Mouse (Mus musculus) MEL (cell line): ENCODE measurements at regions not wholly inside any gene's neighbourhood (a gene's known extent, or its start where the extent isn't known, plus 50 kb on each side); places are given as distances from the start of the nearest gene placed in this dataset.

ENCODE experiments used
- DNase-seq: peaks from one replicate; pipeline ENCODE4 v3.0.0; 2011; ENCODE audit warnings: low read depth, low spot score
- H3K27ac ChIP-seq: 2 replicates; pipeline ENCODE4 v1.5.1; 2012; ENCODE audit warnings: low read depth, mild to moderate bottlenecking, control low read depth, low read length, moderate library complexity; ENCODE audit not compliant: control insufficient read depth
- H3K27me3 ChIP-seq, 2 experiments: fragments of 150-350 bp in 1 of 2; sonication (generic) in 1 of 2; 2 replicates each; pipeline ENCODE4 v1.6.1; 2012; ENCODE audit warnings: low read length in 2 of 2, mild to moderate bottlenecking in 2 of 2, improper control_type of control experiment in 1 of 2, moderate library complexity in 1 of 2; ENCODE audit not compliant: insufficient read depth in 2 of 2, control insufficient read depth in 1 of 2
- H3K36me3 ChIP-seq, 2 experiments: 2 replicates each; pipeline ENCODE4 v1.6.1; 2012 to 2014; ENCODE audit warnings: low read length in 2 of 2, improper control_type of control experiment in 1 of 2, inconsistent platforms in 1 of 2, mild to moderate bottlenecking in 1 of 2; ENCODE audit not compliant: insufficient read depth in 2 of 2, control insufficient read depth in 1 of 2
- H3K4me1 ChIP-seq, 2 experiments: fragments of 150-350 bp in 1 of 2; sonication (generic) in 1 of 2; 2 replicates each; pipeline ENCODE4 v1.6.1; 2012; ENCODE audit warnings: low read length in 2 of 2, improper control_type of control experiment in 1 of 2, mild to moderate bottlenecking in 1 of 2; ENCODE audit not compliant: insufficient read depth in 2 of 2, control insufficient read depth in 1 of 2
- H3K4me3 ChIP-seq, 2 experiments: fragments of 150-350 bp in 1 of 2; sonication (generic) in 1 of 2; 2 replicates each; pipeline ENCODE4 v1.5.1; 2012; ENCODE audit warnings: low read depth in 2 of 2, low read length in 2 of 2, mild to moderate bottlenecking in 2 of 2, moderate library complexity in 2 of 2, control low read depth in 1 of 2, improper control_type of control experiment in 1 of 2; ENCODE audit not compliant: control insufficient read depth in 1 of 2, insufficient read depth in 1 of 2
- H3K79me2 ChIP-seq: 2 replicates; pipeline ENCODE4 v1.6.1; 2012; ENCODE audit warnings: mild to moderate bottlenecking, low read length, moderate library complexity; ENCODE audit not compliant: control insufficient read depth, poor library complexity, insufficient read depth
- H3K9ac ChIP-seq: 2 replicates; pipeline ENCODE4 v1.6.1; 2012; ENCODE audit warnings: low read depth, mild to moderate bottlenecking, control low read depth, low read length, moderate library complexity; ENCODE audit not compliant: control insufficient read depth, poor library complexity, severe bottlenecking
- H3K9me3 ChIP-seq: fragments of 150-350 bp; sonication (generic); replicated peaks from 2 replicates; pipeline ENCODE4 v1.6.1; 2012; ENCODE audit warnings: mild to moderate bottlenecking, low read length, improper control_type of control experiment, moderate library complexity; ENCODE audit not compliant: insufficient read depth
- BHLHE40 ChIP-seq: IDR thresholded peaks from 2 replicates; pipeline ENCODE4 v1.6.1; 2012; ENCODE audit warnings: low read depth, mild to moderate bottlenecking, inconsistent platforms, low read length, improper control_type of control experiment, borderline replicate concordance
- CHD1 ChIP-seq: IDR thresholded peaks from 2 replicates; pipeline ENCODE4 v1.6.1; 2012; ENCODE audit warnings: low read depth, mild to moderate bottlenecking, inconsistent platforms, low read length, improper control_type of control experiment
- ETS1 ChIP-seq: IDR thresholded peaks from 2 replicates; pipeline ENCODE4 v1.6.1; 2012; ENCODE audit warnings: low read depth, mild to moderate bottlenecking, inconsistent platforms, low read length, improper control_type of control experiment, moderate library complexity
- MAX ChIP-seq: IDR thresholded peaks from 2 replicates; pipeline ENCODE4 v1.6.1; 2011; ENCODE audit warnings: low read length, improper control_type of control experiment
- MAZ ChIP-seq: IDR thresholded peaks from 2 replicates; pipeline ENCODE4 v1.6.1; 2012; ENCODE audit warnings: low read depth, mild to moderate bottlenecking, inconsistent platforms, low read length, improper control_type of control experiment
- MEF2A ChIP-seq: IDR thresholded peaks from 2 replicates; pipeline ENCODE4 v1.6.1; 2014; ENCODE audit warnings: low read depth, mild to moderate bottlenecking, inconsistent platforms, low read length, improper control_type of control experiment; ENCODE audit not compliant: poor library complexity, insufficient replicate concordance, severe bottlenecking; ENCODE audit errors: extremely low read depth
- MYC ChIP-seq: IDR thresholded peaks from 2 replicates; pipeline ENCODE4 v1.6.1; 2011; ENCODE audit warnings: low read depth, mild to moderate bottlenecking, low read length, improper control_type of control experiment, moderate library complexity
- SIN3A ChIP-seq: IDR thresholded peaks from 2 replicates; pipeline ENCODE4 v1.6.1; 2012; ENCODE audit warnings: low read length, improper control_type of control experiment, inconsistent platforms
- TAL1 ChIP-seq: IDR thresholded peaks from 2 replicates; pipeline ENCODE4 v1.6.1; 2012; ENCODE audit warnings: mild to moderate bottlenecking, inconsistent platforms, low read length, moderate library complexity, mixed read lengths
- TCF12 ChIP-seq: IDR thresholded peaks from 2 replicates; pipeline ENCODE4 v1.6.1; 2014; ENCODE audit warnings: low read depth, mild to moderate bottlenecking, inconsistent platforms, low read length, improper control_type of control experiment, moderate library complexity
- ZC3H11A ChIP-seq: IDR thresholded peaks from 2 replicates; pipeline ENCODE4 v1.6.1; 2012; ENCODE audit warnings: low read depth, mild to moderate bottlenecking, inconsistent platforms, low read length, improper control_type of control experiment
- ZMIZ1 ChIP-seq: IDR thresholded peaks from 2 replicates; pipeline ENCODE4 v1.6.1; 2012; ENCODE audit warnings: low read depth, mild to moderate bottlenecking, inconsistent platforms, low read length, improper control_type of control experiment, moderate library complexity

DNA sequence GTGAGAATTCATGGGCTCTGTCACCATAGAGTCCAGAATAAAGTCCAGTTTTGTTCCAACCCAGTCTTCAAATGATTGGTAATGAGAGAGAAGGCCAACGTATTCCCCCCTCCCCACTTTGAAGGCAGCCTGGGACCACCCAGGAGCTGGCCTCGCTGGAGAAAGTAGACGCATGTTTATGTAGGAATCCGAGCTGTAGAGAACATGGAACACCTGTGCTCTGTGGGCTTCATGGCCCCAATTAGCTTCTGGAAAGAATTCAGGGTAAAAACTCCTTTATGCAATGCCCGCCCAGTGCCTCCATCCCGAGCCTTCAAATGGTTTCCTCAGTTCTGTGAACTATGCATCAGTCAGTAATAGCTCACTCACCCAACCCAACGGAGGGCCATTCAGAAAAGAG is 62.3 kb upstream of the Hmga2 start:
- H3K36me3 ChIP-seq, result no peaks in the 10 kb centered on the region
- no peaks in the 10 kb centered on the region for H3K4me1 ChIP-seq
- no peaks in the 10 kb centered on the region for H3K79me2 ChIP-seq
- no peak overlapping the region for H3K27ac ChIP-seq
- no peaks in the 10 kb centered on the region; a peak in 1 of 4 replicates for H3K27me3 ChIP-seq
- no peak for DNase-seq
- H3K9ac ChIP-seq, result no peak overlapping the region
- no peaks in the 10 kb centered on the region for H3K9me3 ChIP-seq
- TF ChIP-seq MAZ (no peak), ETS1 (no peak), ZMIZ1 (no peak)
- H3K4me3 ChIP-seq, result no peak overlapping the region

DNA sequence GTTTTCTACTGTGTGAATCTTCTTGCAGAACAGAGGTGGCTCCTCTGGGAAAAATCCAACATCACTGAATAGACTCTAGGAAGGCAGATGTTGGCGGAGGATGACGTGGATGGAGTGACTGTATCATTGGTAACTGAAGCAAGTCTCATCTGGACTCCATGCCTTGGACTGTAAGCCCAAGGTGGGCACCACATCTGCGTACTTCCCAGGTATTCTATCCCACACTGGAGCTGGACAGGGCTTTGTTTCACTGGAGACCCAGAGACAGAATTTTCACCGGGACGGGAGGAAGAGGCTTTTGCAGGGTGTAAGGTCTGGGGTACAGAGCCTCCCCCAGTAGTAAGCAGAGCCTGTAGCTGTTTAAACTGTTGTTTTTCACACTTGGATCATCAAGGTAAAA is 52.1 kb upstream of the Hmga2 start:
- Histone ChIP-seq H3K79me2 (no peaks in the 10 kb centered on the region), H3K36me3 (no peaks in the 10 kb centered on the region), H3K4me3 (no peak overlapping the region), H3K4me1 (no peaks in the 10 kb centered on the region), H3K27ac (no peak overlapping the region), H3K27me3 (no peaks in the 10 kb centered on the region; a peak in 1 of 4 replicates), H3K9ac (no peak overlapping the region), H3K9me3 (no peaks in the 10 kb centered on the region)
- TF ChIP-seq MYC, result no peak
- TF ChIP-seq SIN3A, result no peak
- TF ChIP-seq BHLHE40, result no peak
- TF ChIP-seq CHD1, result no peak
- TF ChIP-seq TCF12, result no peak
- TF ChIP-seq MEF2A, result no peak
- no peak for TF ChIP-seq MAX
- no peak for DNase-seq

DNA sequence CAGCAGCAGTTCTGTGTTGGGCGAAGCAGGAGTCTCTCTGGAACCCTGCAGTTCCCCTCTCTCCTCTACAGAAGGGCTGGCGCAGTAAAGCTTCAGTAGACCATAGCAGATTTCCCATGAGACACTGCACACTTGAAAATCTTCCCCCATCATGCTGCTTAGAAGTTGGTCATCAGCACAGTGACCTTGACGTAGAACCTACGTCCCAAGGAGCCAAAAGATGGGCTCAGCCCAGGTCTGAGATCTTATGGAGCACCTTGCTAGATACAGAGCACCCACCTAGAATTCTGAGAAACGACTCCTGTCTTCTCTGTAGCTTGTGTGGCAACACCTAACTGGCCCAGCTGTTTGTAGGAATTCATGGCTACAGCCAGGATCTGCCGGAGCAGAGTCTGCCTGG is 51.7 kb upstream of the Hmga2 start:
- H3K9me3 ChIP-seq, result no peaks in the 10 kb centered on the region
- no peaks in the 10 kb centered on the region; a peak in 1 of 4 replicates for H3K27me3 ChIP-seq
- no peaks in the 10 kb centered on the region for H3K36me3 ChIP-seq
- no peaks in the 10 kb centered on the region for H3K79me2 ChIP-seq
- DNase-seq, result no peak
- no peak overlapping the region for H3K9ac ChIP-seq
- no peaks in the 10 kb centered on the region for H3K4me1 ChIP-seq
- no peak overlapping the region for H3K27ac ChIP-seq
- H3K4me3 ChIP-seq, result no peak overlapping the region
- TF ChIP-seq ZC3H11A (no peak), TAL1 (no peak)
